Mouse (Mus musculus) MEL (cell line): ENCODE results near the gene Card11. TPM values are rescaled to one million over a fixed set of nuclear protein-coding genes. Genes with fewer than 3 reads are reported as not detected.

Experiments
- DNase-seq: peaks from one replicate; pipeline ENCODE4 v3.0.0; 2011; ENCODE audit warnings: low read depth, low spot score
- H3K27ac ChIP-seq: 2 replicates; pipeline ENCODE4 v1.5.1; 2012; ENCODE audit warnings: low read depth, mild to moderate bottlenecking, control low read depth, low read length, moderate library complexity; ENCODE audit not compliant: control insufficient read depth
- H3K27me3 ChIP-seq, 2 experiments: fragments of 150-350 bp in 1 of 2; sonication (generic) in 1 of 2; 2 replicates each; pipeline ENCODE4 v1.6.1; 2012; ENCODE audit warnings: low read length in 2 of 2, mild to moderate bottlenecking in 2 of 2, improper control_type of control experiment in 1 of 2, moderate library complexity in 1 of 2; ENCODE audit not compliant: insufficient read depth in 2 of 2, control insufficient read depth in 1 of 2
- H3K36me3 ChIP-seq, 2 experiments: 2 replicates each; pipeline ENCODE4 v1.6.1; 2012 to 2014; ENCODE audit warnings: low read length in 2 of 2, improper control_type of control experiment in 1 of 2, inconsistent platforms in 1 of 2, mild to moderate bottlenecking in 1 of 2; ENCODE audit not compliant: insufficient read depth in 2 of 2, control insufficient read depth in 1 of 2
- H3K4me1 ChIP-seq, 2 experiments: fragments of 150-350 bp in 1 of 2; sonication (generic) in 1 of 2; 2 replicates each; pipeline ENCODE4 v1.6.1; 2012; ENCODE audit warnings: low read length in 2 of 2, improper control_type of control experiment in 1 of 2, mild to moderate bottlenecking in 1 of 2; ENCODE audit not compliant: insufficient read depth in 2 of 2, control insufficient read depth in 1 of 2
- H3K4me3 ChIP-seq, 2 experiments: fragments of 150-350 bp in 1 of 2; sonication (generic) in 1 of 2; 2 replicates each; pipeline ENCODE4 v1.5.1; 2012; ENCODE audit warnings: low read depth in 2 of 2, low read length in 2 of 2, mild to moderate bottlenecking in 2 of 2, moderate library complexity in 2 of 2, control low read depth in 1 of 2, improper control_type of control experiment in 1 of 2; ENCODE audit not compliant: control insufficient read depth in 1 of 2, insufficient read depth in 1 of 2
- H3K79me2 ChIP-seq: 2 replicates; pipeline ENCODE4 v1.6.1; 2012; ENCODE audit warnings: mild to moderate bottlenecking, low read length, moderate library complexity; ENCODE audit not compliant: control insufficient read depth, poor library complexity, insufficient read depth
- H3K9ac ChIP-seq: 2 replicates; pipeline ENCODE4 v1.6.1; 2012; ENCODE audit warnings: low read depth, mild to moderate bottlenecking, control low read depth, low read length, moderate library complexity; ENCODE audit not compliant: control insufficient read depth, poor library complexity, severe bottlenecking
- H3K9me3 ChIP-seq: fragments of 150-350 bp; sonication (generic); replicated peaks from 2 replicates; pipeline ENCODE4 v1.6.1; 2012; ENCODE audit warnings: mild to moderate bottlenecking, low read length, improper control_type of control experiment, moderate library complexity; ENCODE audit not compliant: insufficient read depth
- BHLHE40 ChIP-seq: IDR thresholded peaks from 2 replicates; pipeline ENCODE4 v1.6.1; 2012; ENCODE audit warnings: low read depth, mild to moderate bottlenecking, inconsistent platforms, low read length, improper control_type of control experiment, borderline replicate concordance
- CHD1 ChIP-seq: IDR thresholded peaks from 2 replicates; pipeline ENCODE4 v1.6.1; 2012; ENCODE audit warnings: low read depth, mild to moderate bottlenecking, inconsistent platforms, low read length, improper control_type of control experiment
- CTCF ChIP-seq, 3 experiments: IDR thresholded peaks in 2 of 3; conservative IDR thresholded peaks in 1 of 3; 2 replicates each; pipeline ENCODE4 v1.5.1; 2011 to 2012; ENCODE audit warnings: low read length in 3 of 3, low read depth in 2 of 3, mild to moderate bottlenecking in 2 of 3, improper control_type of control experiment in 1 of 3, inconsistent platforms in 1 of 3, mixed read lengths in 1 of 3, moderate library complexity in 1 of 3; ENCODE audit not compliant: control insufficient read depth in 1 of 3, insufficient read depth in 1 of 3, poor library complexity in 1 of 3, severe bottlenecking in 1 of 3
- ELF1 ChIP-seq: IDR thresholded peaks from 2 replicates; pipeline ENCODE4 v1.6.1; 2014; ENCODE audit warnings: low read depth, mild to moderate bottlenecking, inconsistent platforms, low read length, improper control_type of control experiment, moderate library complexity
- GATA1 ChIP-seq: IDR thresholded peaks from 2 replicates; pipeline ENCODE4 v1.6.1; 2011; ENCODE audit warnings: low read depth, low read length, improper control_type of control experiment
- MAX ChIP-seq: IDR thresholded peaks from 2 replicates; pipeline ENCODE4 v1.6.1; 2011; ENCODE audit warnings: low read length, improper control_type of control experiment
- MEF2A ChIP-seq: IDR thresholded peaks from 2 replicates; pipeline ENCODE4 v1.6.1; 2014; ENCODE audit warnings: low read depth, mild to moderate bottlenecking, inconsistent platforms, low read length, improper control_type of control experiment; ENCODE audit not compliant: poor library complexity, insufficient replicate concordance, severe bottlenecking; ENCODE audit errors: extremely low read depth
- SIN3A ChIP-seq: IDR thresholded peaks from 2 replicates; pipeline ENCODE4 v1.6.1; 2012; ENCODE audit warnings: low read length, improper control_type of control experiment, inconsistent platforms
- TBP ChIP-seq: IDR thresholded peaks from 2 replicates; pipeline ENCODE4 v1.8.0; 2011; ENCODE audit warnings: low read depth, low read length, improper control_type of control experiment
- TCF12 ChIP-seq: IDR thresholded peaks from 2 replicates; pipeline ENCODE4 v1.6.1; 2014; ENCODE audit warnings: low read depth, mild to moderate bottlenecking, inconsistent platforms, low read length, improper control_type of control experiment, moderate library complexity
- USF1 ChIP-seq: IDR thresholded peaks from 2 replicates; pipeline ENCODE4 v1.6.1; 2014; ENCODE audit warnings: low read depth, mild to moderate bottlenecking, inconsistent platforms, low read length, improper control_type of control experiment, moderate library complexity
- ZC3H11A ChIP-seq: IDR thresholded peaks from 2 replicates; pipeline ENCODE4 v1.6.1; 2012; ENCODE audit warnings: low read depth, mild to moderate bottlenecking, inconsistent platforms, low read length, improper control_type of control experiment
- ZKSCAN1 ChIP-seq: IDR thresholded peaks from 2 replicates; pipeline ENCODE4 v1.6.1; 2012; ENCODE audit warnings: low read depth, mild to moderate bottlenecking, inconsistent platforms, low read length, improper control_type of control experiment, moderate library complexity
- polyA plus RNA-seq, 2 experiments: library from polyadenylated mRNA; stranded (reverse) in 1 of 2; unstranded in 1 of 2; fragments of >175 nt in 1 of 2; fragments of >200 nt in 1 of 2; gene quantifications; 2 replicates each; pipeline versions ENCODE4 v1.2.1 to v1.2.4; 2012; ENCODE audit warnings: low replicate concordance in 2 of 2, low read depth in 1 of 2; ENCODE audit not compliant: insufficient read length in 2 of 2, insufficient read depth in 1 of 2, missing spikeins in 1 of 2
- total RNA-seq: library from RNA; depleted of rRNA; stranded (reverse); fragments of 300-350 nt; gene quantifications from 2 replicates; pipeline ENCODE4 v1.2.3, GENCODE M21; 2012

Card11 gene
- total and polyA plus RNA-seq, 3 experiments: not detected

DNA sequence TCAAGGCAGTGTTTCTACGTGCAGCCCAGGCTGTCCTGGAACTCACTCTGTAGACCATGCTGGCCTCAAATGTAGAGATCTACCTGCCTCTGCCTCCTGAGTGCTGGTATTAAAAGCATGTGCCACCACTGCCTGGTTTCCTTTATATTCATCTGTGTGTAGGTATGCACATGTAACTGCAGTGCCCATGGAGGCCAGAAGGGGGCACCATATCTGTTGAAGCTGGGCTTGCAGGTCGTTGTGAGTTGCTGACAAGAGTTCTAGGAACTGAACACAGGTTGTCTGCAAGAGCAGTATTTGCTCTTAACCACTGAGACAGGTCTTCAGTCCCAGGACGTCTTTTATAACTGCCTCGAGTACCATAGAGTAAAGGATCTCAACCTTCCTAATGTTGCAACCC lies 2.6 kb downstream of the Card11 start:
- peak; percentile 7 for DNase-seq
- TF ChIP-seq CHD1: no peak
- TF ChIP-seq CTCF (IDR thresholded peaks at IDR 0.05 in 2 of 3, conservative IDR thresholded peaks at IDR 0.05 in 1 of 3; ENCODE audit: control insufficient read depth in 1 of 3, insufficient read depth in 1 of 3, low read depth in 2 of 3, low read length in 3 of 3, poor library complexity in 1 of 3, severe bottlenecking in 1 of 3): peak in 2 of 3 experiments; percentile 15; a peak in 1 of 6 replicates
- H3K27me3 ChIP-seq: no peaks in the 10 kb centered on the region
- H3K9me3 ChIP-seq: no peaks in the 10 kb centered on the region
- H3K27ac ChIP-seq: no peak overlapping the region
- no peaks in the 10 kb centered on the region for H3K79me2 ChIP-seq
- no peaks in the 10 kb centered on the region for H3K36me3 ChIP-seq
- no peak overlapping the region for H3K9ac ChIP-seq
- H3K4me1 ChIP-seq: no peaks in the 10 kb centered on the region
- no peak overlapping the region for H3K4me3 ChIP-seq

DNA sequence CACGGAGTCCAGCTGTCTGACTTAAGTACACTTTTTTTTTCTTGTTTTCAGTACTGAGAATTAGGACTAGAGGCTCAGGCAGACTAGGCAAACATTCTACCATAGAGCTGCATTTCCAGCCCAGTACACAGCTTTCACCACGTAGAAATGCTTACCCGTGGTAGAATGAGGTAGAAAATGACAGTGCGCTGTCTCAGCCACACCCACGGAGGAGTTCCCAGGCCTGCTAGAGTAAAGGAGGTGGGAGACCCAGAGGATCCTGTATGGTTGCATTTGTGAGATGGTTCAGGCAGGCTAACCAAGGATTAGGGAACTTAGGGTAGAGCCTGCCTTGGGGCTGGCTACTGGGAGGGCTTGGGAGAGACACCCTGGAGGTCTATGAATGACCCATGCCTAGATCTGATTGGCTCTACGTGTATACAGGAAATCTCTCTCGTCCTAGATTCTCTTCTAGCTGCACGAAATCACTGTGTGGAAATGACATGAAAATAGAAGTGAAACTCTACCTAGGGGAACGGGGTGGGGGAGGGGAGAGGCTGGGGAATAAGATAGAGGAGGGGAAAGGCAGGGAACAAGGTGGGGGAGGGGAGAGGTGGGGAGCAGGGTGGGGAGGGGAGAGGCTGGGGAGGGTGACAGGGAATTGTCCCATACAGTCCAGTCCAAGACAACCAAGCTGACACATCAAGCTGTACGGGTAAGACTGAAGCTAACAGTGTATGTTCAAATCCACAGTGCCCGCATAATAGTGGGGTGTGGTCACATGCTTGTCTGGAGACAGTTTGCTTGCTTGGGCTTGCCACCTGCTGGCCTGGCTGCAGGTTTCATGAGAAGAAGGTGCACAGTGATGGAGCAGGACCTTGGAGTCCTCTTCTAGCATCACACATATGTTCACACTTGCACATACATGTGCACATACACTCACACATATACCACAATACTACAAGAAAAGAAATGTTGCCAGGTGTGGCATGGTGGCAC lies 8.0 kb downstream of the Card11 start:
- Histone ChIP-seq H3K9ac (no peak overlapping the region), H3K4me1 (no peaks in the 10 kb centered on the region), H3K79me2 (no peaks in the 10 kb centered on the region), H3K27me3 (no peaks in the 10 kb centered on the region), H3K36me3 (no peaks in the 10 kb centered on the region), H3K4me3 (no peak overlapping the region), H3K9me3 (no peaks in the 10 kb centered on the region), H3K27ac (no peak overlapping the region)
- no peak for DNase-seq
- TF ChIP-seq ELF1 (no peak), MAX (no peak), SIN3A (no peak), TCF12 (no peak), GATA1 (no peak), BHLHE40 (no peak), CHD1 (no peak), USF1 (no peak), TBP (no peak), MEF2A (no peak), ZC3H11A (no peak), ZKSCAN1 (no peak)
